Mouse (Mus musculus) cerebellum, postnatal 4 days (tissue): ENCODE data around the gene Abca8a.
"Not testable (repeated sequence)": the region's sequence is repeated elsewhere in the genome, so short reads cannot be mapped to it uniquely, and the experiment has no call there.

Experiments
- DNase-seq, 2 experiments: peaks; one replicate each; pipeline ENCODE4 v3.0.0; 2022; ENCODE audit warnings: low spot score in 2 of 2, mixed read lengths in 1 of 2

The Abca8a gene

GRCm38 (mm10) chr11:109987460-109988072, 108.2 kb downstream of the Abca8a start:
- DNase-seq: not testable (repeated sequence)

DNA sequence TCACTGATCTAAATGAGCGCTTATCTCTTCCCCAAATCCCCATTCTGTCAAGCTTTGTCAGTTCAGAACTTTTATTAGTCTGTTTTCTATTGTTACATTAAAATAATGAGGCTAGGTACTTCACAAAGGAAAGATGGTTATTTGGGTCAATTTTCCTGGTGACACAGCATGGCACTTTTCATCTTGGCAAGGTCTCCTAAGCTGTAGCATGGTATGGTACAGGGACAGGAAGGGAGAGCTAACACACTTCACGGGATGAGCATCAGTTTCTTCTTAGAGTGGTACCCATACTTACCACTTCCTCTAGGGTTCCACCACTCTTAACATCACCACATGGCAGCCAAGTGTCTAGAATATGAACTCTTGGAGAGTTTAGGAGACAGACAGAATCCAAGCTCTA, 113.9 kb downstream of the Abca8a start:
- no peak for DNase-seq
